Mouse (Mus musculus) hindbrain, embryonic 13.5 days (tissue): ENCODE measurements around the gene Uvssa. TPM values are rescaled to one million over a fixed set of nuclear protein-coding genes. Genes with fewer than 3 reads are reported as not detected.

Experiments
- ATAC-seq: fragments of 200-750 bp; cut with Nextera tagmentation; 2 replicates; pipeline ENCODE4 v1.8.0; 2017; ENCODE audit warnings: moderate TSS enrichment; ENCODE audit not compliant: low FRiP score
- H3K27ac ChIP-seq: fragments of 300-500 bp; sonication (generic); 2 replicates; pipeline ENCODE4 v1.5.1; 2015; ENCODE audit warnings: inconsistent platforms, mild to moderate bottlenecking, moderate library complexity
- H3K27me3 ChIP-seq: fragments of 300-500 bp; sonication (generic); 2 replicates; pipeline ENCODE4 v1.6.1; 2015; ENCODE audit warnings: mild to moderate bottlenecking, inconsistent platforms
- H3K36me3 ChIP-seq: fragments of 300-500 bp; sonication (generic); 2 replicates; pipeline ENCODE4 v1.6.1; 2015; ENCODE audit warnings: mild to moderate bottlenecking, inconsistent platforms
- H3K4me1 ChIP-seq: fragments of 300-500 bp; sonication (generic); replicated peaks from 2 replicates; pipeline ENCODE4 v1.6.1; 2015; ENCODE audit warnings: inconsistent platforms
- H3K4me2 ChIP-seq: fragments of 300-500 bp; sonication (generic); 2 replicates; pipeline ENCODE4 v1.6.1; 2015; ENCODE audit warnings: inconsistent platforms, mild to moderate bottlenecking, moderate library complexity
- H3K4me3 ChIP-seq: fragments of 300-500 bp; sonication (generic); 2 replicates; pipeline ENCODE4 v1.5.1; 2015; ENCODE audit warnings: mild to moderate bottlenecking, inconsistent platforms
- H3K9ac ChIP-seq: fragments of 300-500 bp; sonication (generic); 2 replicates; pipeline ENCODE4 v1.6.1; 2015; ENCODE audit warnings: mild to moderate bottlenecking, inconsistent platforms
- H3K9me3 ChIP-seq: fragments of 300-500 bp; sonication (generic); 2 replicates; pipeline ENCODE4 v1.6.1; 2016; ENCODE audit warnings: inconsistent platforms
- WGBS: fragments of 180-500 bp; shearing (Covaris S2); methylation state at CpG from one replicate; pipeline ENCODE4 v1.1.7; 2015; 5-methylcytosine and 5-hydroxymethylcytosine counted together
- polyA plus RNA-seq: library from polyadenylated mRNA; unstranded; fragments of >200 nt; fragmentation: Nextera tagmentation; extraction: Ambion mirVana; gene quantifications from 2 replicates; pipeline ENCODE4 v1.2.1, GENCODE M21; 2015

Gene Uvssa
- polyA plus RNA-seq, 1 experiment from 2014 or later: 8.7 TPM

DNA sequence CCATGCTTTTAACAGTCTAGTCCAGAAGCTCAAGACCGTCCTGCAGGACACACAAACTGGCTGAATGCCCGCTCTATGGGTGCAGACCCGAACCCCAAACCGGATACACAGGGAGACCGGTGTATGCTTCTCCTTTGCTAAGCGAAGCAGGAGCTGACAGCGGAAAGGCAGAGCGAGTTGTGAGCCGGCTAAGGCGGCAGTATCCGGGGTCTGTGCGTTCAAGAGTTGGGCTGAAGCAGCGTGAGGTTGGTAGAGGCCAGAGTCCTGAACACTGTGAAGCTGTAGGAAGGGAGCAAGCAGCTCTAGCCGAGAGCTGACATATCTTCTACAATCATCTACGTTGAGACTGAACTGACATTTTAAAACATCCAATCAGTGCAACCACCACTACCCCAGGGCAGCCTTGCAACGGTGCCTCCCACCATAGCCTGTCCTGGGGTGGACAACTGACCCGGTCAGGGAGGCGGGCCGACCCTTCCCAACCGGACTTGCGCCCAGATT lies 498 bp upstream of the Uvssa start:
- H3K9me3 ChIP-seq: no peaks in the 10 kb centered on the region
- peaks cover 17% of the 10 kb centered on the region for H3K4me1 ChIP-seq
- peaks cover 32% of the 10 kb centered on the region for H3K36me3 ChIP-seq
- WGBS: 1% methylated on average over 21 of the region's 21 CpGs
- peak overlapping the region; percentile 80 for H3K9ac ChIP-seq
- no peaks in the 10 kb centered on the region for H3K27me3 ChIP-seq
- peak overlapping the region; percentile 98 for H3K27ac ChIP-seq
- peak overlapping the region; percentile 65 for H3K4me3 ChIP-seq
- H3K4me2 ChIP-seq: peak overlapping the region; percentile 86
- ATAC-seq: peak; percentile 18

- H3K27ac ChIP-seq: no peak overlapping the region
- H3K27me3 ChIP-seq: no peaks in the 10 kb centered on the region
- H3K4me1 ChIP-seq: no peaks in the 10 kb centered on the region
- H3K9ac ChIP-seq: no peak overlapping the region
- no peak overlapping the region for H3K4me2 ChIP-seq
- 81% methylated on average over 11 of the region's 11 CpGs for WGBS
- no peak overlapping the region for H3K4me3 ChIP-seq
- ATAC-seq: no peak
- peaks cover 36% of the 10 kb centered on the region for H3K36me3 ChIP-seq
- no peaks in the 10 kb centered on the region for H3K9me3 ChIP-seq
These were observed 9.2 kb downstream of the Uvssa start for GRCm38 (mm10) chr5:33387550-33387949.

- no peak overlapping the region for H3K27ac ChIP-seq
- ATAC-seq: peak; percentile 61
- WGBS: 16% methylated on average over 7 of the region's 7 CpGs
- H3K36me3 ChIP-seq: peaks cover 34% of the 10 kb centered on the region
- no peaks in the 10 kb centered on the region for H3K9me3 ChIP-seq
- H3K27me3 ChIP-seq: peaks cover 11% of the 10 kb centered on the region; the same call in 1 of the 2 replicates
- H3K4me3 ChIP-seq: no peak overlapping the region
- no peak overlapping the region for H3K9ac ChIP-seq
- H3K4me2 ChIP-seq: no peak overlapping the region
- peaks cover 31% of the 10 kb centered on the region for H3K4me1 ChIP-seq
These were observed 15.5 kb downstream of the Uvssa start for GRCm38 (mm10) chr5:33393803-33394202.

GRCm38 (mm10) chr5:33395693-33396092 lies 17.3 kb downstream of the Uvssa start:
- ATAC-seq: no peak
- Histone ChIP-seq H3K4me1 (peaks cover 39% of the 10 kb centered on the region), H3K9me3 (no peaks in the 10 kb centered on the region), H3K4me2 (no peak overlapping the region), H3K4me3 (no peak overlapping the region), H3K27me3 (peaks cover 11% of the 10 kb centered on the region; the same call in 1 of the 2 replicates), H3K36me3 (peaks cover 22% of the 10 kb centered on the region), H3K27ac (no peak overlapping the region), H3K9ac (no peak overlapping the region)
- WGBS: 72% methylated on average over 11 of the region's 11 CpGs

DNA sequence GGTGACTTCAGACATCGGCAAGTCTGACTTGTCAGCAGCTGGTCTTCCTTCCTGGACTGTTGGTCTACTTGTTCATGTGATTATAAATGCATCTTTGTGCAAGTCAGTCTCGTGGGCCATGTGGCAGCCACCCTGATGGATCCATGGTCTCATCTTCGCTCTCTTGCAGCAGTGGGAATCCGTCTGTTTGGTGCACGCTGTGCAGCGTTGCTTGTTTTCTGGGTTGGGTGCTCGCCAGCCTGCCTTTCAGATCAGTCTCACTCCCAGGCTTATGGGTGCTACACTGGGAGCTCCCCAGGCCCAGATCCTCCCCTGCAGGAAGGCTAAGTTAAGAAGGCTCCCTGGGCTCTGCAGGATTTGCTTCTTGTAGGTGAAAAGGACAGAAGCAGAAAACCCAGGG lies 18.5 kb downstream of the Uvssa start:
- Histone ChIP-seq H3K36me3 (peaks cover 11% of the 10 kb centered on the region), H3K9me3 (no peaks in the 10 kb centered on the region), H3K4me3 (no peak overlapping the region), H3K9ac (no peak overlapping the region), H3K27ac (no peak overlapping the region), H3K27me3 (peaks cover 11% of the 10 kb centered on the region; the same call in 1 of the 2 replicates), H3K4me1 (peaks cover 44% of the 10 kb centered on the region), H3K4me2 (no peak overlapping the region)
- ATAC-seq: no peak
- 83% methylated on average over 7 of the region's 7 CpGs for WGBS

DNA sequence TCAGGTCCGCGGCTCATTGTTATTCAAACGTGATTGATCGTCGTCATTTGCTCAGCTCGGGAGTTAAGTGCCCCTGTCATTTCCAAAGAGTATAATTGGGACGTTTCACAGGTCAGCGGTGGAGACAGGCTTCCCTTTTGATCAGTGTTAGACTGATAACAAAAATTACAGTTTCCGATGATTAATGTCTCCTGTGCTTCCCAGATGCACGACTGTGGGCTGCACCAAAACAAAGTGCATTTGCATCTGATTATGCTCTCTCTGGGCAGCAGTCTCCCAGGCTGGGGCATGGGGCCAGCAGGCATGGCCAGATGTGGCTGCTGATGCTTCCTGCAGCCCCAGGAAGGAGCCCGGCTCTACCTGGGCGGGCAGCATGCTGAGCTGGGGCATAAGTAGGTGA lies 22.5 kb downstream of the Uvssa start:
- Histone ChIP-seq H3K9ac (no peak overlapping the region), H3K9me3 (no peaks in the 10 kb centered on the region), H3K4me1 (peaks cover 29% of the 10 kb centered on the region), H3K27me3 (no peaks in the 10 kb centered on the region), H3K4me2 (no peak overlapping the region; the same call in 1 of the 2 replicates), H3K27ac (0 out of 2 replicates have a peak overlapping the region, but pooled peaks have one; percentile 46), H3K36me3 (peaks cover 4% of the 10 kb centered on the region; the same call in 1 of the 2 replicates), H3K4me3 (no peak overlapping the region)
- WGBS: 35% methylated on average over 12 of the region's 12 CpGs
- 0 out of 2 replicates have a peak, but pooled peaks have one; percentile 51 for ATAC-seq

DNA sequence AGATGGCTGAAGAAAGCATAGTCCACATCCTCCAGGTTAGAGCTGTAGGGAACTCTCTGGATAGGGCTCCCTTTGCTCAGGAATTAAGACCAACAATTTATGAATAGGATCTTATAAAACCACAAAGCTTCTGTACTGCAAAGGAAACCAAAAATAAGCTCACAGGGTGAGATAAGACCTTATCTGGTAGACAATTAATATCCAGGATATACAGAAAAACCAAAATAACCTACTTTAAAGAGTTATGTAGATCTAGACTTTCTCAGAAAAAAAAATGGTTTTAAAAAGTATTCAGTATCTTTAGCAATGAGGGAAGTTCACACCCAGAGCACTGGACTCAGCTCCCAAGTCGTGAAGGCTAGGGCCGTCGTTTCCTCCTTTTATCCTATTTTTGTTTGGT lies 42.0 kb downstream of the Uvssa start:
- ATAC-seq: no peak
- H3K4me2 ChIP-seq: no peak overlapping the region
- no peak overlapping the region for H3K4me3 ChIP-seq
- no peaks in the 10 kb centered on the region for H3K9me3 ChIP-seq
- no peak overlapping the region for H3K9ac ChIP-seq
- H3K27me3 ChIP-seq: peaks cover 16% of the 10 kb centered on the region
- H3K4me1 ChIP-seq: no peaks in the 10 kb centered on the region
- H3K27ac ChIP-seq: no peak overlapping the region
- peaks cover 14% of the 10 kb centered on the region for H3K36me3 ChIP-seq
- 80% methylated on average over 3 of the region's 3 CpGs for WGBS

GRCm38 (mm10) chr5:33427461-33427860 lies 49.1 kb downstream of the Uvssa start:
- Histone ChIP-seq H3K4me3 (no peak overlapping the region), H3K9ac (no peak overlapping the region), H3K4me2 (no peak overlapping the region), H3K27me3 (peaks cover 82% of the 10 kb centered on the region), H3K27ac (no peak overlapping the region), H3K4me1 (peaks cover 18% of the 10 kb centered on the region), H3K36me3 (no peaks in the 10 kb centered on the region), H3K9me3 (no peaks in the 10 kb centered on the region)
- no peak for ATAC-seq

GRCm38 (mm10) chr5:33430106-33430505 lies 51.8 kb downstream of the Uvssa start:
- no peak for ATAC-seq
- peaks cover 98% of the 10 kb centered on the region for H3K27me3 ChIP-seq
- no peak overlapping the region; the same call in 1 of the 2 replicates for H3K9ac ChIP-seq
- H3K4me3 ChIP-seq: peak overlapping the region; percentile 34
- peak overlapping the region; percentile 46 for H3K4me2 ChIP-seq
- H3K27ac ChIP-seq: no peak overlapping the region
- H3K9me3 ChIP-seq: no peaks in the 10 kb centered on the region
- WGBS: 3% methylated on average over 16 of the region's 16 CpGs
- H3K36me3 ChIP-seq: no peaks in the 10 kb centered on the region
- peaks cover 38% of the 10 kb centered on the region for H3K4me1 ChIP-seq

GRCm38 (mm10) chr5:33430511-33431172 lies 52.3 kb downstream of the Uvssa start:
- under 1% methylated on average over 64 of the region's 64 CpGs for WGBS
- Histone ChIP-seq H3K9me3 (no peaks in the 10 kb centered on the region), H3K4me3 (peak overlapping the region; percentile 34), H3K36me3 (no peaks in the 10 kb centered on the region), H3K4me2 (peak overlapping the region; percentile 46), H3K4me1 (peaks cover 40% of the 10 kb centered on the region), H3K27me3 (peaks cover 98% of the 10 kb centered on the region), H3K27ac (no peak overlapping the region), H3K9ac (peak overlapping the region; percentile 51; the same call in 1 of the 2 replicates)
- no peak for ATAC-seq

DNA sequence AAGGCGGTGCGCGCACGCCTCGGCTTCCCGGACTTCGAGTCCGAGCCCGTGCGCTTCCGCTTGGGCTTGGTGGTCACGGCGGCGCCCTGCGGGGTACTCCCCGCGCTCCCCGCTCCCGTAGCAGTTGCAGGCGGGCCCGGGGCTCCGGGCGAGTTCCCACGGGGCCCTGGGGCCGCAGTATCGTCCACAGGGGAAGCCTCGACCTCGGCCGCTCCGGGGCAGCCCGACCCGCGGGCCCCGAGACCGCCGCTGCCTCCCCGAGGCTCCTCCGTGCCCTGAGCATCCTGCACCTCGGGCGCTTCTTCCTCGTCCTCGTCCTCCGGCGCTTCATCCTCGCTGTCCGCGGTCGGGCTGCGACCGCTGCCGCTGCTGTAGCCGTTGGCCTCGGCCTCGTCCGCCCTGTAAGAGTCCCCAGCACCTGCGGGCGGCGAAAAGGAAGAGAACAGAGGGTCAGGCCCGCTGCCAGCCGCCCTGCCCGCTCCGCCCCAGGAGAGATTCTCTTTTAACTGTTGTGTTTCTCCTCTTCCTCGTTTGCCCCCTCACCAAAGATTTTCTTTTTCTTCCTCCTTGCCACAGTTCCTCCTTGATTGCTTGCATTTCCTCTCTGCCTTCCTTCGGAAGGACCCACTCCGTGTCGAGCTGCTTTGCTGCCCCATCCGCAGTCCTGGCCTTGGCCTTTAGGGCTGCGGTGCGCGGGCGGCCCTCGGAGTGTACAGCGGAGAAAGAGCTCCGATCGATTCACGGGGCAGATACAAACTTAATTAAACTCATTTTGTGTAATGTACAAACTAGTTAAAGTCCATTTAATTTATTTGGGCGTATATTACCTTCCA lies 53.0 kb downstream of the Uvssa start:
- Histone ChIP-seq H3K27me3 (peaks cover 100% of the 10 kb centered on the region), H3K9ac (peak overlapping the region; percentile 51; the same call in 1 of the 2 replicates), H3K36me3 (no peaks in the 10 kb centered on the region), H3K4me3 (peak overlapping the region; percentile 34), H3K4me2 (peak overlapping the region; percentile 46), H3K27ac (no peak overlapping the region), H3K4me1 (peaks cover 40% of the 10 kb centered on the region), H3K9me3 (no peaks in the 10 kb centered on the region)
- ATAC-seq: no peak
- WGBS: under 1% methylated on average over 75 of the region's 77 CpGs
